Mouse (Mus musculus) midbrain, postnatal 0 days (tissue): ENCODE results near the gene Tsr1. TPM values are rescaled to one million over a fixed set of nuclear protein-coding genes. Genes with fewer than 3 reads are reported as not detected.

Experiments
- ATAC-seq: fragments of 200-750 bp; cut with Nextera tagmentation; 2 replicates; pipeline ENCODE4 v1.8.0; 2017; ENCODE audit warnings: moderate number of reproducible peaks, mild to moderate bottlenecking, moderate TSS enrichment, moderate library complexity; ENCODE audit not compliant: low FRiP score
- DNase-seq: peaks from one replicate; pipeline ENCODE4 v3.0.0-alpha.2; 2015; ENCODE audit warnings: low spot score
- H3K27ac ChIP-seq: fragments of 300-500 bp; sonication (generic); 2 replicates; pipeline ENCODE4 v1.5.1; 2014; ENCODE audit warnings: low read depth, mild to moderate bottlenecking, low read length, mixed read lengths
- H3K27me3 ChIP-seq: fragments of 300-500 bp; sonication (generic); 2 replicates; pipeline ENCODE4 v1.6.1; 2014; ENCODE audit warnings: low read length, control low read depth, mixed read lengths; ENCODE audit not compliant: insufficient read depth
- H3K36me3 ChIP-seq: fragments of 300-500 bp; sonication (generic); 2 replicates; pipeline ENCODE4 v1.6.1; 2014; ENCODE audit warnings: low read length, control low read depth, mixed read lengths; ENCODE audit not compliant: insufficient read depth
- H3K4me1 ChIP-seq: fragments of 300-500 bp; sonication (generic); 2 replicates; pipeline ENCODE4 v1.6.1; 2014; ENCODE audit warnings: mild to moderate bottlenecking, control low read depth, antibody characterized with exemption, low read length, mixed read lengths; ENCODE audit not compliant: insufficient read depth
- H3K4me2 ChIP-seq: fragments of 300-500 bp; sonication (generic); 2 replicates; pipeline ENCODE4 v1.6.1; 2014; ENCODE audit warnings: low read depth, mild to moderate bottlenecking, low read length, mixed read lengths; ENCODE audit not compliant: poor library complexity, severe bottlenecking
- H3K4me3 ChIP-seq: fragments of 300-500 bp; sonication (generic); 2 replicates; pipeline ENCODE4 v1.5.1; 2014; ENCODE audit warnings: low read depth, mild to moderate bottlenecking, low read length, moderate library complexity
- H3K9ac ChIP-seq: fragments of 300-500 bp; sonication (generic); replicated peaks from 2 replicates; pipeline ENCODE4 v1.6.1; 2014; ENCODE audit warnings: mild to moderate bottlenecking, low read length, moderate library complexity, mixed read lengths; ENCODE audit not compliant: poor library complexity, severe bottlenecking
- H3K9me3 ChIP-seq: fragments of 300-500 bp; sonication (generic); 2 replicates; pipeline ENCODE4 v1.6.1; 2016; ENCODE audit warnings: low read length, control low read depth
- CTCF ChIP-seq: IDR thresholded peaks from 2 replicates; pipeline ENCODE4 v1.5.1; 2016; ENCODE audit warnings: antibody characterized with exemption, mild to moderate bottlenecking
- WGBS: fragments of 180-500 bp; shearing (Covaris S2); extraction: QIAGEN DNeasy Blood & Tissue Kit; methylation state at CpG from one replicate; pipeline ENCODE4 v1.1.7; 2014; 5-methylcytosine and 5-hydroxymethylcytosine counted together
- polyA plus RNA-seq: library from polyadenylated mRNA; unstranded; fragments of >200 nt; fragmentation: Nextera tagmentation; extraction: Ambion mirVana; gene quantifications from 2 replicates; pipeline ENCODE4 v1.2.1, GENCODE M21; 2015
- total RNA-seq: library from RNA; depleted of rRNA; stranded (reverse); fragments of >200 nt; gene quantifications from 2 replicates; pipeline ENCODE4 v1.2.3, GENCODE M21; 2014

Gene Tsr1
- total and polyA plus RNA-seq, 2 experiments from 2014 or later: 22.9 to 23.6 TPM

- Histone ChIP-seq H3K9me3 (no peaks in the 10 kb centered on the region), H3K27ac (no peak overlapping the region), H3K27me3 (no peaks in the 10 kb centered on the region), H3K4me1 (no peaks in the 10 kb centered on the region), H3K4me2 (no peak overlapping the region), H3K9ac (no peak overlapping the region), H3K36me3 (peaks cover 69% of the 10 kb centered on the region), H3K4me3 (no peak overlapping the region)
- 93% methylated on average over 5 of the region's 5 CpGs for WGBS
- ATAC-seq: no peak
- TF ChIP-seq CTCF: no peak
- no peak for DNase-seq
Observed at GRCm38 (mm10) chr11:74902416-74902815, 4.5 kb downstream of the Tsr1 start.

GRCm38 (mm10) chr11:74907850-74908249 lies 10.0 kb downstream of the Tsr1 start:
- TF ChIP-seq CTCF: no peak
- Histone ChIP-seq H3K9me3 (no peaks in the 10 kb centered on the region), H3K36me3 (peaks cover 64% of the 10 kb centered on the region)

GRCm38 (mm10) chr11:74908618-74909399 lies 10.9 kb downstream of the Tsr1 start:
- TF ChIP-seq CTCF: no peak
- no peaks in the 10 kb centered on the region for H3K9me3 ChIP-seq
- WGBS: 91% methylated on average over 12 of the region's 12 CpGs
- ATAC-seq (no peak), DNase-seq (no peak)
- no peak overlapping the region for H3K4me2 ChIP-seq
- no peak overlapping the region for H3K27ac ChIP-seq
- no peak overlapping the region for H3K4me3 ChIP-seq
- no peaks in the 10 kb centered on the region for H3K27me3 ChIP-seq
- no peaks in the 10 kb centered on the region for H3K4me1 ChIP-seq
- no peak overlapping the region for H3K9ac ChIP-seq
- peaks cover 54% of the 10 kb centered on the region for H3K36me3 ChIP-seq

More at GRCm38 (mm10) chr11:74907850-74908249, 10.0 kb downstream of the Tsr1 start:
- 96% methylated on average over 6 of the region's 6 CpGs for WGBS
- DNase-seq: no peak
- H3K4me2 ChIP-seq: no peak overlapping the region
- H3K4me3 ChIP-seq: no peak overlapping the region
- no peaks in the 10 kb centered on the region for H3K4me1 ChIP-seq
- no peak overlapping the region for H3K27ac ChIP-seq
- H3K27me3 ChIP-seq: no peaks in the 10 kb centered on the region
- no peak for ATAC-seq
- H3K9ac ChIP-seq: no peak overlapping the region

GRCm38 (mm10) chr11:74909978-74910377 lies 12.1 kb downstream of the Tsr1 start:
- ATAC-seq: no peak

DNA sequence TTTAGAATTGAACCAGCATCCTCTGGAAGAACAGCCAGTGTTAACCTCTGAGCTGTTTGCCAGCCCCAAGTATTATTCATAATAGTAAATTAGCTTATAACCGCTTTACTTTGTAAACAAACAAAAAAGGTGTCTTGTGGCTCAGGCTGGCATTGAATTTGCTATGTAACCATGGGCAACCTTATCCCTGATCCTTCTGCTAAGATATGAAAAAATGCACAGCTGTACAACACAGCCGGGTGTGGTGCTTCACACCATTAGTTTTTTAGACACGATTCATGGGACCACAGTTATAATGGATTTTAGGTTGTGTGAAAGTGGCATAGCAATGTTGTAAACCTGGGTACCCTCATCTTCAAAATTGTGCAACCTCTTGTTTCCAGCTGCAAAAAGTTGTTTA lies 14.6 kb downstream of the Tsr1 start:
- Histone ChIP-seq H3K4me3 (no peak overlapping the region), H3K9ac (no peak overlapping the region), H3K4me1 (no peaks in the 10 kb centered on the region), H3K9me3 (no peaks in the 10 kb centered on the region), H3K4me2 (no peak overlapping the region), H3K27ac (no peak overlapping the region), H3K36me3 (peaks cover 19% of the 10 kb centered on the region), H3K27me3 (no peaks in the 10 kb centered on the region)
- TF ChIP-seq CTCF: no peak
- 85% methylated on average over 3 of the region's 3 CpGs for WGBS
- DNase-seq: no peak
- ATAC-seq: no peak

More at GRCm38 (mm10) chr11:74909978-74910377, 12.1 kb downstream of the Tsr1 start:
- Histone ChIP-seq H3K9ac (no peak overlapping the region), H3K4me3 (no peak overlapping the region), H3K36me3 (peaks cover 43% of the 10 kb centered on the region), H3K27ac (no peak overlapping the region), H3K9me3 (no peaks in the 10 kb centered on the region), H3K4me1 (no peaks in the 10 kb centered on the region), H3K27me3 (no peaks in the 10 kb centered on the region), H3K4me2 (no peak overlapping the region)
- no peak for DNase-seq
- TF ChIP-seq CTCF: no peak
- WGBS: 94% methylated on average over 4 of the region's 4 CpGs

DNA sequence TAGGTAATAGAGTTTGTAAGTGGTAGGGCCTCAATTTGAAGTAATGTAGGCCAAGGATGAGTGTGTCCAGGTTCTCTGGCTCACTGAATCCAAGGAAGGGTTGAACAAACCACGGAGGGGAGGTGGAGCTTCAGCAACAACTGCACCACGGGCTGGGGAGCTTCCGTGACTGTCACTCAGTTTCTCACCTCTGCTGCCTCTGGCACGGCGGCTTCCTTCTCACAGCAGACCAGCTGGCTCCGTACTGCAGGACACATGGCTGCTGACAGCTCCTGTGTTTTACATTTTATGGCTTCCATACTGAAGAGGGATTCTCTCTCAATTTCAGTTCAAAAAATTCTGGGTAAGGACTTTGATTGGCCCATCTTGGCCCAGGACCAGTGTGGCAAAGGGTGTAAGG lies 21.4 kb downstream of the Tsr1 start:
- no peak for DNase-seq
- H3K4me2 ChIP-seq: no peak overlapping the region
- no peak overlapping the region for H3K4me3 ChIP-seq
- H3K9me3 ChIP-seq: no peaks in the 10 kb centered on the region
- no peak for ATAC-seq
- no peak for TF ChIP-seq CTCF
- H3K27ac ChIP-seq: no peak overlapping the region
- H3K27me3 ChIP-seq: no peaks in the 10 kb centered on the region
- peaks cover 9% of the 10 kb centered on the region; the same call in 1 of the 2 replicates for H3K36me3 ChIP-seq
- 93% methylated on average over 6 of the region's 6 CpGs for WGBS
- H3K9ac ChIP-seq: no peak overlapping the region
- H3K4me1 ChIP-seq: no peaks in the 10 kb centered on the region
